In genomic region chr2:153779394-153779981, GRCm38 (mm10) we compare ENCODE assay signal across 8 mouse cellular contexts. TPM values are rescaled to one million over a fixed set of nuclear protein-coding genes. Genes with fewer than 3 reads are reported as not detected.
A peak's percentile ranks its signal among the peaks of the same experiment; 100 is the strongest.
DNase-seq lines count a peak whose midpoint lies in the region; ATAC-seq and TF ChIP-seq lines count a peak whose summit lies in the region.

Efcab8 (plus strand) TSS chr2:153779931.

- peak within 1 kb of the TSS; percentile 9; the same call in 1 of the 2 replicates for H3K4me3 ChIP-seq in neural tube, embryonic 11.5 days (ENCODE audit: low read depth, low read length)
- peak within 1 kb of the TSS; percentile 25 for H3K4me3 ChIP-seq in forebrain, embryonic 15.5 days
- H3K4me3 ChIP-seq in liver, adult 2 months (ENCODE audit: insufficient read depth, low read depth, low read length): peak within 1 kb of the TSS; percentile 22
- H3K4me3 ChIP-seq in neural tube, embryonic 14.5 days (ENCODE audit: low read depth, low read length): peak within 1 kb of the TSS; percentile 19; the same call in 1 of the 2 replicates

- DNase-seq in neural tube, embryonic 11.5 days (ENCODE audit: low spot score): no peak
- DNase-seq in neural tube, embryonic 10.5 days (ENCODE audit: extremely low spot score, low spot score): no peak
- DNase-seq in liver, adult 2 months (ENCODE audit: extremely low read depth, low read depth, low spot score): no peak
- DNase-seq in urinary bladder, postnatal 14 days (ENCODE audit: low spot score): no peak
- no peak for DNase-seq in right cerebral cortex, adult 2 months (ENCODE audit: low spot score in 2 of 2)
- DNase-seq in ovary, postnatal 14 days (ENCODE audit: low spot score): no peak

- no peaks in the 10 kb centered on the region for H3K36me3 ChIP-seq in neural tube, embryonic 11.5 days (ENCODE audit: control insufficient read depth, insufficient read depth, low read length)
- no peaks in the 10 kb centered on the region for H3K36me3 ChIP-seq in forebrain, embryonic 15.5 days
- no peaks in the 10 kb centered on the region for H3K36me3 ChIP-seq in liver, adult 2 months (ENCODE audit: control insufficient read depth, insufficient read depth, low read length)
- no peaks in the 10 kb centered on the region for H3K36me3 ChIP-seq in neural tube, embryonic 14.5 days (ENCODE audit: control insufficient read depth, insufficient read depth, low read length)

- no peaks in the 10 kb centered on the region for H3K27me3 ChIP-seq in neural tube, embryonic 11.5 days (ENCODE audit: control insufficient read depth, insufficient read depth, low read length)
- H3K27me3 ChIP-seq in forebrain, embryonic 15.5 days: no peaks in the 10 kb centered on the region
- H3K27me3 ChIP-seq in liver, adult 2 months (ENCODE audit: control insufficient read depth, insufficient read depth, low read length): no peaks in the 10 kb centered on the region
- H3K27me3 ChIP-seq in neural tube, embryonic 14.5 days (ENCODE audit: control insufficient read depth, insufficient read depth, low read length): no peaks in the 10 kb centered on the region

- TF ChIP-seq CTCF in liver, adult 2 months (IDR thresholded peaks at IDR 0.05; ENCODE audit: low read depth, low read length): no peak

- no peaks in the 10 kb centered on the region for H3K4me1 ChIP-seq in neural tube, embryonic 11.5 days (ENCODE audit: control insufficient read depth, insufficient read depth, low read length)
- peaks cover 9% of the 10 kb centered on the region; the same call in 1 of the 2 replicates for H3K4me1 ChIP-seq in forebrain, embryonic 15.5 days
- peaks cover 7% of the 10 kb centered on the region; the same call in 1 of the 2 replicates for H3K4me1 ChIP-seq in liver, adult 2 months (ENCODE audit: control insufficient read depth, insufficient read depth, low read length)
- H3K4me1 ChIP-seq in neural tube, embryonic 14.5 days (ENCODE audit: control insufficient read depth, insufficient read depth, low read length): peaks cover 6% of the 10 kb centered on the region; the same call in 1 of the 2 replicates

- ATAC-seq in neural tube, embryonic 11.5 days (ENCODE audit: insufficient read depth, low FRiP score, low TSS enrichment): no peak
- no peak for ATAC-seq in forebrain, embryonic 15.5 days (replicated peaks)
- peak; percentile 44; the same call in 1 of the 2 replicates for ATAC-seq in neural tube, embryonic 14.5 days (ENCODE audit: low read depth)

- no peak within 1 kb of the TSS for H3K27ac ChIP-seq in neural tube, embryonic 11.5 days (ENCODE audit: low read depth, low read length)
- no peak within 1 kb of the TSS for H3K27ac ChIP-seq in forebrain, embryonic 15.5 days (replicated peaks)
- no peak within 1 kb of the TSS for H3K27ac ChIP-seq in liver, adult 2 months (replicated peaks; ENCODE audit: insufficient read depth, low read depth, low read length)
- no peak within 1 kb of the TSS for H3K27ac ChIP-seq in neural tube, embryonic 14.5 days (ENCODE audit: low read depth, low read length)

- peak within 1 kb of the TSS; percentile 29 for H3K4me2 ChIP-seq in neural tube, embryonic 11.5 days (ENCODE audit: low read depth)
- peak within 1 kb of the TSS; percentile 48 for H3K4me2 ChIP-seq in forebrain, embryonic 15.5 days (replicated peaks)
- peak within 1 kb of the TSS; percentile 39 for H3K4me2 ChIP-seq in neural tube, embryonic 14.5 days (ENCODE audit: low read depth, low read length)

- no peaks in the 10 kb centered on the region for H3K9me3 ChIP-seq in neural tube, embryonic 11.5 days (ENCODE audit: control insufficient read depth, low read length)
- no peaks in the 10 kb centered on the region for H3K9me3 ChIP-seq in forebrain, embryonic 15.5 days
- no peaks in the 10 kb centered on the region for H3K9me3 ChIP-seq in neural tube, embryonic 14.5 days (ENCODE audit: control insufficient read depth, low read length)

- H3K79me2 ChIP-seq in liver, adult 2 months (ENCODE audit: control insufficient read depth, insufficient read depth, low read length): no peaks in the 10 kb centered on the region

- WGBS in neural tube, embryonic 11.5 days: 54% methylated on average over 12 of the region's 12 CpGs
- WGBS in forebrain, embryonic 15.5 days: 60% methylated on average over 12 of the region's 12 CpGs
- WGBS in liver, adult 2 months: 31% methylated on average over 12 of the region's 12 CpGs
- WGBS in neural tube, embryonic 14.5 days: 52% methylated on average over 11 of the region's 12 CpGs

- TF ChIP-seq POLR2A in liver, adult 2 months (IDR thresholded peaks at IDR 0.05; ENCODE audit: extremely low read depth, insufficient read depth, low read length): no peak

- no peak within 1 kb of the TSS for H3K9ac ChIP-seq in neural tube, embryonic 11.5 days (ENCODE audit: low read length)
- H3K9ac ChIP-seq in forebrain, embryonic 15.5 days (replicated peaks): no peak within 1 kb of the TSS
- H3K9ac ChIP-seq in liver, adult 2 months (ENCODE audit: low read depth, low read length): peak within 1 kb of the TSS; percentile 8
- peak within 1 kb of the TSS; percentile 1; the same call in 1 of the 2 replicates for H3K9ac ChIP-seq in neural tube, embryonic 14.5 days (replicated peaks; ENCODE audit: low read depth, low read length)

RNA-seq across cellular contexts. Expression of gene Efcab8, which starts in this region (rescaled TPM):
- not detected in 2 replicates for polyA plus RNA-seq in neural tube, embryonic 11.5 days (2014; fragmentation: Nextera tagmentation; extraction: Ambion mirVana)
- polyA plus RNA-seq in forebrain, embryonic 15.5 days (2015; fragmentation: Nextera tagmentation; extraction: Ambion mirVana): not detected in 2 replicates
- total RNA-seq in liver, adult 2 months (2014; rRNA removed): not detected in 2 replicates
- 0.02 TPM in 1 of 2 replicates, not detected in the other for polyA plus RNA-seq in liver, adult 2 months (2012; rRNA removed)
- polyA plus RNA-seq in neural tube, embryonic 14.5 days (2014; fragmentation: Nextera tagmentation; extraction: Ambion mirVana): not detected in 2 replicates

Comparison
In these comparisons a context has a peak if more than half of its experiments do, and no peak if none do; other contexts are left out.
1. Peak in ATAC-seq, H3K4me3 ChIP-seq, H3K9ac ChIP-seq and H3K4me2 ChIP-seq in neural tube, embryonic 14.5 days; RNA of the gene not detected or under 1 TPM.